Mouse (Mus musculus) neural tube, embryonic 13.5 days (tissue): ENCODE data around the gene Fam173a. TPM values are rescaled to one million over a fixed set of nuclear protein-coding genes. Genes with fewer than 3 reads are reported as not detected.

Source experiments
- ATAC-seq: fragments of 200-750 bp; cut with Nextera tagmentation; 2 replicates; pipeline ENCODE4 v1.8.0; 2017; ENCODE audit warnings: low read depth, mild to moderate bottlenecking, moderate TSS enrichment, moderate library complexity
- H3K27ac ChIP-seq: fragments of 300-500 bp; sonication (generic); replicated peaks from 2 replicates; pipeline ENCODE4 v1.5.1; 2015; ENCODE audit warnings: moderate library complexity, mild to moderate bottlenecking, inconsistent platforms
- H3K27me3 ChIP-seq: fragments of 300-500 bp; sonication (generic); 2 replicates; pipeline ENCODE4 v1.6.1; 2015; ENCODE audit warnings: mild to moderate bottlenecking, inconsistent platforms
- H3K36me3 ChIP-seq: fragments of 300-500 bp; sonication (generic); 2 replicates; pipeline ENCODE4 v1.6.1; 2015; ENCODE audit warnings: mild to moderate bottlenecking, inconsistent platforms
- H3K4me1 ChIP-seq: fragments of 300-500 bp; sonication (generic); replicated peaks from 2 replicates; pipeline ENCODE4 v1.6.1; 2015; ENCODE audit warnings: inconsistent platforms
- H3K4me2 ChIP-seq: fragments of 300-500 bp; sonication (generic); 2 replicates; pipeline ENCODE4 v1.6.1; 2015; ENCODE audit warnings: inconsistent platforms, mild to moderate bottlenecking, moderate library complexity
- H3K4me3 ChIP-seq: fragments of 300-500 bp; sonication (generic); 2 replicates; pipeline ENCODE4 v1.5.1; 2015; ENCODE audit warnings: mild to moderate bottlenecking, inconsistent platforms
- H3K9ac ChIP-seq: fragments of 300-500 bp; sonication (generic); 2 replicates; pipeline ENCODE4 v1.6.1; 2015; ENCODE audit warnings: moderate library complexity, mild to moderate bottlenecking, inconsistent platforms
- H3K9me3 ChIP-seq: fragments of 300-500 bp; sonication (generic); 2 replicates; pipeline ENCODE4 v1.6.1; 2016; ENCODE audit warnings: inconsistent platforms
- WGBS: fragments of 180-500 bp; shearing (Covaris S2); methylation state at CpG from one replicate; pipeline ENCODE4 v1.1.7; 2015; 5-methylcytosine and 5-hydroxymethylcytosine counted together
- polyA plus RNA-seq: library from polyadenylated mRNA; unstranded; fragments of >200 nt; fragmentation: Nextera tagmentation; extraction: Ambion mirVana; gene quantifications from 2 replicates; pipeline ENCODE4 v1.2.1, GENCODE M21; 2015

Gene Fam173a
- polyA plus RNA-seq = 70.5 and 73.6 TPM in 2 replicates

DNA sequence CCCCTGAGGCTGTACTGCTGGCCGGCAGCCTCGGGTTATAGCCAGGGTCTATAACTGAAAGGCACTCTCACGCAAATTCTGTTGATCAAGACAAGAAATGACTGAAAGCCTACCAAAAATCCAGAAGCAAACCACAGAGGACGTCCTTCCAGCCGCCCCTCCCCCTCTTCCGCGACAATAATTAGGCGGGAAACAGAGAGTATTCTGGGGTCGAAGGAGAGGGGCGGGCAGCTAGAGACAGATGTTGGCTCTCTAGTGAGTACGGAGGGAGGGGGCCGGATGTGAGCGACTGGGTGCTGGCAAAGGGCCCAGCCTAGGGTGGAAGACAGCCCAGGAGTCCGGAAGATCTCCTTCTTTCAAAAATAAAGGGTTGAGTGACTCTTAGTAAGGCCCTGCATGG is at the start of gene Fam173a:
TSS of gene Fam173a (minus strand) at position 287 of the 400 bp plus-strand sequence.
- WGBS = 0% methylated on average over 14 of the region's 14 CpGs
- Histone ChIP-seq H3K27ac (peak within 1 kb of the TSS; percentile 92), H3K27me3 (no peaks in the 10 kb centered on the region), H3K4me1 (peaks cover 67% of the 10 kb centered on the region), H3K4me2 (peak within 1 kb of the TSS; percentile 92), H3K36me3 (peaks cover 22% of the 10 kb centered on the region), H3K4me3 (peak within 1 kb of the TSS; percentile 84), H3K9me3 (no peaks in the 10 kb centered on the region), H3K9ac (peak within 1 kb of the TSS; percentile 86)
- peak; percentile 33; the same call in 1 of the 2 replicates for ATAC-seq

DNA sequence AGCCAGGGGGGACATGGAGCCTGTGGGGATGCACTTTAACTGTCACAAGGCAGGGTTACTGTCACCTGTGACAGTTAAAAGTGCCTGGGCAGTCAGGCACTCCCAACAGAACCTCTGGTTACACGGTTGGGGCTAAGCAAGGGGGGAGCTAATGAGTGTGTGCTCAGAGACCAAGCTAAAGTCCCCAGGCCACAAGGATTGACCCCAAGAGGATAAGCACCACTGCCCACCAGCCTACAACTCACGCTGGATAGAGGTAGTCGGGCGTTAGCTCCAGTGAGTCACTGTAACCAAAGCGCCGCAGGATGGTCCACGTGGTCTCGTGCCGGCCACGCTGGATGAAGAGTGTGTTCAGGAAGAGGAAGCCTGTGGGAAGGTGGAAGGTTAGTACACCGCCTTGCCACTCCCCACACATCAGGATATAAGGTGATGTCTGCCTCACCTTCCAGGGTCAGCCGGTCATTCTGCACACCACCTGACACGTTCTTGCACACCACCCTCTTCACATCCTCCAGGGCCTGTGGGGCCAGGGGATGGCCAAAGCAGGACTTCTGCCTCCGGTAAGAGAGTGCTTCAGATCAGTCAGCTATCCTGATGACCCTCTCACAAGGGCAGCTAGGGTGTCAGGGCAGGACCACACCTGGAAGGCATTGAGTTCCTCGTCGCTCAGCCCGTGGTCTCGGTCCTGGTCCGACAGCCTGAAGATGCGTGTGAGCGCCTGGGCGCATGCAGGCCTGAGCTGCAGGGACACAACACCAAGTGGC is 48.6 kb upstream of the Fam173a start, which contains the start of gene Gm20683:
TSS of gene Gm20683 (minus strand) at position 647 of the 764 bp plus-strand sequence.
- no peaks in the 10 kb centered on the region for H3K9me3 ChIP-seq
- no peaks in the 10 kb centered on the region for H3K27me3 ChIP-seq
- no peak for ATAC-seq
- 92% methylated on average over 22 of the region's 22 CpGs for WGBS
- peaks cover 53% of the 10 kb centered on the region for H3K36me3 ChIP-seq
- peaks cover 46% of the 10 kb centered on the region for H3K4me1 ChIP-seq
- H3K9ac ChIP-seq = no peak within 1 kb of the TSS
- no peak within 1 kb of the TSS for H3K4me3 ChIP-seq
- no peak within 1 kb of the TSS for H3K27ac ChIP-seq
- no peak within 1 kb of the TSS for H3K4me2 ChIP-seq

DNA sequence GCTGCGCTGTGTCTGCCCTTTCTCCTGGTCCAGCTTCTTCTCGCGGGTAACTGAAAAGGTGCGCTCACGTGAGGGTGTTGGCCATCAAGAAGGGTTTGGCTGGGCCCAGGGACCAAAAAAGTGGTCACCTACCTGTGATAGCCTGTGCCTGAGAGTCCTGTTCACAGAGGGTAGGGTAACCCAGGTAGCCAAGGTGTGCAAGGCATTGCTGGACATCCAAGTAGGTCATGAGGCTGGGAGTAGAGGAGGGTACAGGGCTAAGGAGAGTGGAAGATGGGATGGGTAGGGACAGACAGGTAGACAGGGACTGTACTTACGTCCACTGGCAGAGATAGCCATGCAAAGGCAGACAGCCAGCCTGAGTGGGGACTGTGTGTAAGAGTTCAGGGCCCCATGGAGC is 47.8 kb upstream of the Fam173a start:
- Histone ChIP-seq H3K4me3 (no peak overlapping the region), H3K27ac (no peak overlapping the region), H3K4me2 (no peak overlapping the region), H3K4me1 (peaks cover 54% of the 10 kb centered on the region), H3K36me3 (peaks cover 54% of the 10 kb centered on the region), H3K9ac (no peak overlapping the region), H3K9me3 (no peaks in the 10 kb centered on the region), H3K27me3 (no peaks in the 10 kb centered on the region)
- WGBS = 97% methylated on average over 6 of the region's 6 CpGs
- ATAC-seq = no peak

DNA sequence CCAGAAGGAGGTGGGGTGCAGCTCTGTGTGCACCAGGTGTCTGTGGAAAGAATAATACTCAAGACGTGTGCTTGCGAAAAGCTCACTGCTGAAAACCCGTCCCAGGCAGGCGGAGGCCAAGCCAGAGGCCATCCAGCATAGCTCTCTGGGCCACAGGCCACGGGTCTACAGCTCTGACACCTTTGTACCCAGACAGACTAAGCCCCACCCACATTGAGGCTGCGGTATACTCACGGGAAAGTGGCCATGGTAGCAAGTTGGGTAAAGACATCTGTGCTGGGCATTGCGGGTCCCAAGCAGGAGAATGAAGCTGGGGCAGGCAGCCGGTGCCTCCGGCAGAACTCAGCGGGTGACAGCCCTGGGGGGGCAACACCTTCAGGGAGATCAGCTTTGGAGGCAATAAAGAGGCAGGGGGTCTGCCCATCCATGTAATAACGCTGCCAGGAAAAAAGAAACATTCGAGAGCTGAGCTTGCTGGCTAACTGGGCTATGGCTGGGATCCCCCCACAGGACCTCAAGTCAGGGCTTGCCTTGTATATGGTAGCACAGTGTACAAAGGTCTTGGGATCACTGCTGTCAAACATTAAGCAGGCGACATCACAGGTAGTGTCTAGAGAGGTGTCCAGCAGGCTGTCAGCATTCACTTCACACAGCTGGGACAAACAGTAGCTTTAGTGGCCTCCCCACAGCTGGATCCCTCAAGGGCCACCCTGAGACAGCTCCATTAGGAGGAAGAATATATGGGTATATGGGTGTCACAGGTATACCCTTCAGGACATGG is 46.9 kb upstream of the Fam173a start:
- peaks cover 59% of the 10 kb centered on the region for H3K4me1 ChIP-seq
- H3K4me3 ChIP-seq = no peak overlapping the region
- H3K9me3 ChIP-seq = no peaks in the 10 kb centered on the region
- no peak overlapping the region for H3K9ac ChIP-seq
- no peak overlapping the region for H3K27ac ChIP-seq
- no peaks in the 10 kb centered on the region for H3K27me3 ChIP-seq
- no peak for ATAC-seq
- peaks cover 59% of the 10 kb centered on the region for H3K36me3 ChIP-seq
- 80% methylated on average over 14 of the region's 14 CpGs for WGBS
- H3K4me2 ChIP-seq = no peak overlapping the region

DNA sequence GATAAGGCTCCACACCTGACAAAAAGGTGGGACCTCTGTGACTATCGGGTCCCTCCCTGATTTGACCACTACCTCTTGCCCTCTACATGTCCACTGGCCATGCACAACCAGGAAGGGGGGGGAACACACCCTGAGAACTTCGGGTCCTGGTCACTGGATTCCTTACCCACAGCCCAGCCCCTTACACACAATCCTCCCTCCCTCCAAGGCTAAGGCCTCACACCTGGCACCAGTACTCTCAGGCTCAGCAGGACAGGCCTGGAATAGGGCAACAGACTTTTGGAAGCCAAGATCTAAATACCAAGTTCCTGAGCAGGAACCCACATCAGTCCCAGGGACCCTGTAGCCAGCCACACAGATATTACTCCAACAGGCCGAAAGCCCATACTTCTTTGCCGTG is 46.2 kb upstream of the Fam173a start:
- Histone ChIP-seq H3K36me3 (peaks cover 59% of the 10 kb centered on the region), H3K27ac (no peak overlapping the region), H3K4me1 (peaks cover 63% of the 10 kb centered on the region), H3K4me3 (no peak overlapping the region), H3K9me3 (no peaks in the 10 kb centered on the region), H3K27me3 (no peaks in the 10 kb centered on the region), H3K9ac (no peak overlapping the region; the same call in 1 of the 2 replicates), H3K4me2 (no peak overlapping the region)
- ATAC-seq = no peak
- WGBS = 86% methylated on average over 4 of the region's 4 CpGs

DNA sequence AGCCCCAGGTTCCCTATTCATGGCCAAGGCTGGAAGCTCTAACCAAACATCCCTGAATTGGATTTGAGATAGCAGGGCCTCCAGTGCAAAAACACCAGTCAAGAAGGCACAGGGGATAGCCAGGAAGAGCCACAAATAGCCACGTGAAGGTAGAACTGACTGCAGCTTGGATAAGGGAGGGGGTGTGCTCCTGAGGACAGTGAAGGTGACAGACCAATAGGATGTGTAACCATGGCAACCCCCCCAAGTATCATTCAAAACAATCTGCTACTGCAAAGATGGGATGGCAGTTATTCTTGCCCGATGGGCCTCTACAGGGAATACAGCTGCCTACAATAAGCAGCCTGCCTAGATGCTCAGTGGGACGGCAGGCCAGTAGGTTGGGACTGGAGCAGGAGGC is 44.8 kb upstream of the Fam173a start:
- Histone ChIP-seq H3K36me3 (peaks cover 53% of the 10 kb centered on the region), H3K4me2 (peak overlapping the region; percentile 98), H3K4me3 (peak overlapping the region; percentile 48), H3K4me1 (peaks cover 57% of the 10 kb centered on the region), H3K9ac (peak overlapping the region; percentile 87), H3K27ac (peak overlapping the region; percentile 84), H3K27me3 (no peaks in the 10 kb centered on the region), H3K9me3 (no peaks in the 10 kb centered on the region)
- no peak for ATAC-seq
- 20% methylated on average over 3 of the region's 3 CpGs for WGBS

DNA sequence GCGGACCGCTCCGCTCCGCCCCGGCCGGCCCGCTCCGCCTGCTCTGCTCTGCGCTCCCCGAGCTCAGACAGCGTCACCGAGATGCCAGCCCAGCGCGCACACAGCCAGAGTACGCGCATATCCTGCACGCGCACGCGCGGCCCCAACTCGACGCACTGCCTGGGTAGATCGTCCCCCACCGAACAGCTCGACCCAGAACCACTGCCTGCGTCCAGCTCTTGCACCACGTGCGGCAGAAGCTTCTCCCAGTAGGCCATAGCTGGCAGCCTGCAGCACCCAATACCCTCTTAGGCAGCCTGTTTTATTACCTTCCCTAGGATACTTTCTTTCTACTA is 44.3 kb upstream of the Fam173a start, which contains the start of gene Rhbdl1:
TSS of gene Rhbdl1 (minus strand) at position 220 of the 335 bp plus-strand sequence.
- peak; percentile 12; the same call in 1 of the 2 replicates for ATAC-seq
- WGBS = under 1% methylated on average over 28 of the region's 29 CpGs

DNA sequence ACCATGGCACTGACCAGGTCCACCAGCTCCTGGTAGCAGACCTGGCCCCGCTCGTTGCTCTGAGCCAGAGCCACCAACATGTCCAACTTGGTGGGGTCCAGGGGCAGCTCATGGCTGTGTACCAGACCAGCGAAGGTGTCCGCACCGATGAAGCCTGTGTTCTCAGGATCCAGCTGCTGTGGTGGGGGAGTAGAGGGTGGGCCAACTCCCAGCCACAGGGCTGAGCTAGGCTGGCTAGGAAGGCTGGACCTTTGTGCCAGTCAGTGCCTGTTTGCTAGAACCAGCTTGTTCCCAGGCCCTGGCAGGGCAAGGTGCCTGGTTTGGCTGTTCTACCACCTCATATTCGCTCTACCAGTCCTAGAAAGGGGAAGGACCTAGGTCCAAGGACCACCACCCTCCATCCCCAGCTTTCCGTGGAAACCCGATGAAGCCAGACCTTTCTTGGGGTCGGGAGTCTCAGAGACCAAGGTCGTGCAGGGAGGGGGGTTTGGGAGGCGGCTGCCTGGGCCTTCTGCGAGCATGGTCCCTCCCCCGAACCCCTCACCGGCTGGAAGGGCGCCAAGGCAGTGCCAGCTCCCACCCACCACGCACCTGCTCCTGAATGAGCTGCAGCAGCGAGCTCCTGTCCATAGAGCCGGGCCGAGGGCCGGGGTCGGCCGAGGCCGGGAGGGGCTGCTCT is 43.8 kb upstream of the Fam173a start:
- Histone ChIP-seq H3K4me2 (peak overlapping the region; percentile 98), H3K36me3 (peaks cover 47% of the 10 kb centered on the region), H3K27me3 (no peaks in the 10 kb centered on the region), H3K27ac (peak overlapping the region; percentile 84), H3K4me1 (peaks cover 64% of the 10 kb centered on the region), H3K9me3 (no peaks in the 10 kb centered on the region), H3K4me3 (peak overlapping the region; percentile 48), H3K9ac (peak overlapping the region; percentile 87)
- 21% methylated on average over 23 of the region's 23 CpGs for WGBS
- no peak for ATAC-seq

More for the DNA sequence above, 44.3 kb upstream of the Fam173a start, which contains the start of gene Rhbdl1:
- peaks cover 59% of the 10 kb centered on the region for H3K4me1 ChIP-seq
- peaks cover 48% of the 10 kb centered on the region for H3K36me3 ChIP-seq
- H3K27me3 ChIP-seq = no peaks in the 10 kb centered on the region
- no peaks in the 10 kb centered on the region for H3K9me3 ChIP-seq
- peak within 1 kb of the TSS; percentile 98 for H3K4me2 ChIP-seq
- H3K27ac ChIP-seq = peak within 1 kb of the TSS; percentile 84
- peak within 1 kb of the TSS; percentile 87 for H3K9ac ChIP-seq
- peak within 1 kb of the TSS; percentile 48 for H3K4me3 ChIP-seq

DNA sequence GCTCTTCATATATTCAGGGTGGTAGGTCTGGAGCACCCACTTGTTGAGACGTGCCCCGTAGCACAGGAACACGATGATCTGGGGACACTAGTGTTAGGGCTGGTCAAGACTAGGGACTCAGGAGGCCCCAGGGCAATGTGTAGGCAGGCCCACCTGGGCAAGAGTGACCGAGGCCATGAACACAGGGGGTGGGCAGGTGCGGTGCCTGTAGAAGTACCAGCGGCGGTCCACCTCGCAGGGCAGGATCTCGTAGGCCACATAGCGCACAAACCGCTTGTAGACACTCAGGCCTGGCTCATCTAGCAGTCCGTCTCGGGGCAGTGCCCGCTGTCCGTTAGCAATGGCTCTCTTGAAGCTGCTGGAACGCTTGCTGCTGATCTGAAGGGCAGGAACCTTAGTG is 43.1 kb upstream of the Fam173a start:
- Histone ChIP-seq H3K27ac (no peak overlapping the region), H3K27me3 (no peaks in the 10 kb centered on the region), H3K4me1 (peaks cover 71% of the 10 kb centered on the region), H3K36me3 (peaks cover 47% of the 10 kb centered on the region), H3K4me2 (peak overlapping the region; percentile 98), H3K9me3 (no peaks in the 10 kb centered on the region), H3K9ac (peak overlapping the region; percentile 87), H3K4me3 (peak overlapping the region; percentile 48; the same call in 1 of the 2 replicates)
- no peak for ATAC-seq
- 94% methylated on average over 16 of the region's 16 CpGs for WGBS

DNA sequence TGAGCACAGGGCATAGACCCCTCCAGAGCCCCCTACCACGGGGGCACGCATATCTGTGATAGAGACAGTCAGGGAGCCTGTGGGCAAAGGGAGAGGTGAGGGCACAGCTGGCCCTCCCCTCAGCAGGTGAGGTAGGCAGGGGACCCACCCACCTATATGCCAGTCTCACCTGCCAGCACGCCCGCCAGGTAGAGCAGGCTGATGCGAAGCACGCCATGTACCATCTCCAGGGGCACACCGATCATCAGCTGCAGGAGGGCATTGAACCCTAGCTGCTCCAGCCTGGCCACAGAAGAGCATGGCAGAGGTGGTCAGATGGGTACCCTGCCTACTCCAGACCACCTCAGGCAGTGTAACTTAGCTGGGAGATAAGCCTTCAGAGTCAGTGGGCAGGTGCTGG is 42.6 kb upstream of the Fam173a start:
- 0 out of 2 replicates have a peak overlapping the region, but pooled peaks have one; percentile 76 for H3K4me3 ChIP-seq
- H3K4me1 ChIP-seq = peaks cover 76% of the 10 kb centered on the region
- ATAC-seq = no peak
- no peaks in the 10 kb centered on the region for H3K27me3 ChIP-seq
- peak overlapping the region; percentile 98 for H3K4me2 ChIP-seq
- peaks cover 47% of the 10 kb centered on the region for H3K36me3 ChIP-seq
- H3K9ac ChIP-seq = peak overlapping the region; percentile 76; the same call in 1 of the 2 replicates
- no peaks in the 10 kb centered on the region for H3K9me3 ChIP-seq
- H3K27ac ChIP-seq = no peak overlapping the region
- WGBS = 95% methylated on average over 7 of the region's 7 CpGs

DNA sequence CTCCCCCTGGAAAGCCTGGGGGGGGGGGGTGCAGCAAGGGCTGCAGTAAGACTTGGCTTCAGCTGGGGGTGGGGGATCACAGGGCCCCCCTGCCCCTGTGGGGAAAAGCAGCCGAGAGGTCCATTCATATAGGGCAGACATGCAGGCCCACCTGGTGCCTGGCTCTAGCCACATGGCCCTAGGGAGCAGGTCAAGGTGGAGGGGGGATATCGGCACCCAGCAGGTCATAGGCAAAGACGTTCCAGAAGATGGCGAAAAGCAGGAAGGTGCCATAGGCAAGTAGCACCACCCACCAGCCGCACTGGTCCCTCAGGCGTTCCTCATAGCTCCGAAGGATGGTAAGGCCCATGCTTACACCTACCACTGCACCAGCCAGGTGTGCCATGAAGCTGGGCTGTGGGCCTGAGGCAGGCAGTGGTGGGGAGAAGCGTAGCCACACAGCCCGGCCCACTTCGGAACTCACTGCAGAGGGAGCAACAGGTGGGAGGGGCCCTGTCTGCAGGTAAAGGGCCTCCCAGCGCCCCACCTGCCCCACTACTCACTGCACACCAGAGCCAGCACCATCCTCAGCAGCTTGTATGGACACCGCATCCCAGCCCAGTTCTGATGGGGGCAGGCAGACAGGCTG is 42.0 kb upstream of the Fam173a start:
- H3K27ac ChIP-seq = peak overlapping the region; percentile 94; the same call in 1 of the 2 replicates
- H3K4me2 ChIP-seq = peak overlapping the region; percentile 98
- no peak for ATAC-seq

More for the DNA sequence above, 42.0 kb upstream of the Fam173a start:
- Histone ChIP-seq H3K36me3 (peaks cover 47% of the 10 kb centered on the region), H3K4me3 (peak overlapping the region; percentile 76), H3K9me3 (no peaks in the 10 kb centered on the region), H3K27me3 (no peaks in the 10 kb centered on the region), H3K9ac (peak overlapping the region; percentile 76), H3K4me1 (peaks cover 82% of the 10 kb centered on the region)
- 92% methylated on average over 12 of the region's 12 CpGs for WGBS
